Mouse (Mus musculus) forebrain, embryonic 12.5 days (tissue): ENCODE measurements at regions not wholly inside any gene's neighbourhood (a gene's known extent, or its start where the extent isn't known, plus 50 kb on each side); places are given as distances from the start of the nearest gene placed in this dataset.
"Not testable (repeated sequence)": the region's sequence is repeated elsewhere in the genome, so short reads cannot be mapped to it uniquely, and the experiment has no call there.

Experiments
- ATAC-seq: fragments of 200-750 bp; cut with Nextera tagmentation; 2 replicates; pipeline ENCODE4 v1.8.0; 2017; ENCODE audit warnings: moderate TSS enrichment; ENCODE audit not compliant: low FRiP score
- H3K27ac ChIP-seq: fragments of 300-500 bp; sonication (generic); 2 replicates; pipeline ENCODE4 v1.5.1; 2016; ENCODE audit warnings: mild to moderate bottlenecking
- H3K27me3 ChIP-seq: fragments of 300-500 bp; sonication (generic); 2 replicates; pipeline ENCODE4 v1.6.1; 2016; ENCODE audit warnings: mild to moderate bottlenecking
- H3K36me3 ChIP-seq: fragments of 300-500 bp; sonication (generic); replicated peaks from 2 replicates; pipeline ENCODE4 v1.6.1; 2016; ENCODE audit warnings: mild to moderate bottlenecking
- H3K4me1 ChIP-seq: fragments of 300-500 bp; sonication (generic); 2 replicates; pipeline ENCODE4 v1.6.1; 2016
- H3K4me2 ChIP-seq: fragments of 300-500 bp; sonication (generic); 2 replicates; pipeline ENCODE4 v1.6.1; 2016; ENCODE audit warnings: mild to moderate bottlenecking, moderate library complexity
- H3K4me3 ChIP-seq: fragments of 300-500 bp; sonication (generic); replicated peaks from 2 replicates; pipeline ENCODE4 v1.5.1; 2016; ENCODE audit warnings: mild to moderate bottlenecking
- H3K9ac ChIP-seq: fragments of 300-500 bp; sonication (generic); 2 replicates; pipeline ENCODE4 v1.6.1; 2016; ENCODE audit warnings: mild to moderate bottlenecking
- H3K9me3 ChIP-seq: fragments of 300-500 bp; sonication (generic); 2 replicates; pipeline ENCODE4 v1.6.1; 2016
- WGBS: fragments of 180-500 bp; shearing (Covaris S2); methylation state at CpG from one replicate; pipeline ENCODE4 v1.1.7; 2016; 5-methylcytosine and 5-hydroxymethylcytosine counted together

DNA sequence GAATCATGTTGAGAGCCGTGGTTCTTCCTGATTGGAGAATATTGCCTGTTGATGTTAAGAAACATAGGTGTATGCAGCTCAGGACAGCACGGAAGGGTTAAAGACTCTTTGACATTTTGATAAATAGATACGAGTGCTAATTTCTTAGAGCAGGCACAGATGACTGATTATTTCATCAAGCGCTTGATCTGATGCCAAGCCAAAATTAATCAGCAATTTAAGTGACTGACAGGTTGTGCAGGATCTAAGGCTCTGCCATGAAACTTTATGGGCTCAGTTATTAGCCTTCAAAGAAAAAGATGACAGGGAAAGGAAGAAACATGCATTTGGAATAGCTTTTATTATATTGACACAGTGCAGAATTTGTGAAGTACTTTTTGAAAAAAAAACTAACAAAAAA is 157.2 kb upstream of the Gje1 start:
- Histone ChIP-seq H3K4me1 (no peaks in the 10 kb centered on the region), H3K4me2 (no peak overlapping the region), H3K4me3 (no peak overlapping the region), H3K36me3 (no peaks in the 10 kb centered on the region), H3K9me3 (no peaks in the 10 kb centered on the region), H3K9ac (no peak overlapping the region), H3K27ac (no peak overlapping the region), H3K27me3 (no peaks in the 10 kb centered on the region)
- ATAC-seq, result no peak
- WGBS, result 72% methylated on average over 4 of the region's 4 CpGs

- H3K27ac ChIP-seq, result no peak overlapping the region
- 39% methylated on average over 3 of the region's 3 CpGs for WGBS
- no peaks in the 10 kb centered on the region for H3K9me3 ChIP-seq
- H3K4me3 ChIP-seq, result no peak overlapping the region
- peak; percentile 36; the same call in 1 of the 2 replicates for ATAC-seq
- no peak overlapping the region for H3K4me2 ChIP-seq
- H3K4me1 ChIP-seq, result no peaks in the 10 kb centered on the region
- no peak overlapping the region for H3K9ac ChIP-seq
- no peaks in the 10 kb centered on the region for H3K36me3 ChIP-seq
- no peaks in the 10 kb centered on the region for H3K27me3 ChIP-seq
These were observed 143.2 kb upstream of the Gje1 start for GRCm38 (mm10) chr10:14861241-14861640.

GRCm38 (mm10) chr10:14860126-14860638 is 142.2 kb upstream of the Gje1 start:
- no peak overlapping the region for H3K9ac ChIP-seq
- H3K4me3 ChIP-seq, result no peak overlapping the region
- ATAC-seq, result no peak
- no peaks in the 10 kb centered on the region for H3K36me3 ChIP-seq
- H3K4me2 ChIP-seq, result no peak overlapping the region
- H3K27me3 ChIP-seq, result no peaks in the 10 kb centered on the region
- 82% methylated on average over 6 of the region's 6 CpGs for WGBS
- no peak overlapping the region for H3K27ac ChIP-seq
- no peaks in the 10 kb centered on the region for H3K9me3 ChIP-seq
- no peaks in the 10 kb centered on the region for H3K4me1 ChIP-seq

DNA sequence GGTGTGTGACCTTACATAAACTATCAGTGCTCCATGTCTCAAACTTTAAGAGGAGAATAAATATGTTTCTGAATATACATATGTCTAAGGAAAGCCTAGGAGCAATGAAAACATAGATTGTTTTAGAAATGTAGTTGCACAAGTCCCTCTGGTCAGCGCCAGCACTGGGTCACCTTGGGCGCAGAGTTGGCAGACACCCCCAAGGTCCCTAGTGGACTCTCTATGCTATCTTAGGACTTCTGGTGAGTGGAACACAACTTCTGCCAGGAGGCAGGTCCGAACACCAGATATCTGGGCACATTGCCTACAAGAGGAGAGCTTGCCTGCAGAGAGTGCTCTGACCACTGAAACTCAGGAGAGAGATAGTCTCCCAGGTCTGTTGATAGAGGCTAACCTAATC is 128.6 kb upstream of the Gje1 start:
- 96% methylated on average over 3 of the region's 3 CpGs for WGBS
- H3K27me3 ChIP-seq, H3K4me3 ChIP-seq, H3K9me3 ChIP-seq, H3K9ac ChIP-seq, H3K27ac ChIP-seq, ATAC-seq, H3K4me1 ChIP-seq, H3K4me2 ChIP-seq, H3K36me3 ChIP-seq: not testable (repeated sequence)

DNA sequence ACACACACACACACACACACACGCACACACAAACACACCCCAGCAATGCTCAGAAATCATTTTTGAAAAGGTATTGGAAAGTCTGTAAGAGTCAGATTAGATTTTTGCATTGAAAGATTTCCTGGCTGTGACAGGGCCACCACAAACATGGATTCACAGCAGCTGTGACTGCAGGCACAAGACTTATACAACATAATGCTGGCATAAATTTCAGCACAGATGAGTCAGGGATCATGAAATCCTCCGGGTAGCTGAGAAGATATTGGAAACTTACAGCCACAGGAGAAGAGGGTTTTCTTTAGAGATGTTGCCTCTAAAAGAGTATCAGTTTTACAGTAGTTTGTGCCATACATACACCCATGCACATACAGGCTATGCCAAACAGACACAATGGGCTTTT is 127.0 kb upstream of the Gje1 start:
- no peak overlapping the region for H3K4me2 ChIP-seq
- 94% methylated on average over 2 of the region's 2 CpGs for WGBS
- no peak for ATAC-seq

More for the DNA sequence above, 127.0 kb upstream of the Gje1 start:
- H3K4me3 ChIP-seq, result no peak overlapping the region
- no peaks in the 10 kb centered on the region for H3K27me3 ChIP-seq
- H3K27ac ChIP-seq, result no peak overlapping the region
- H3K9me3 ChIP-seq, result no peaks in the 10 kb centered on the region
- H3K4me1 ChIP-seq, result no peaks in the 10 kb centered on the region
- H3K9ac ChIP-seq, result no peak overlapping the region
- H3K36me3 ChIP-seq, result no peaks in the 10 kb centered on the region
